Mouse (Mus musculus): ENCODE measurements around the gene Zfp64. TPM values are rescaled to one million over a fixed set of nuclear protein-coding genes. Genes with fewer than 3 reads are reported as not detected.

The Zfp64 gene
- polyA plus RNA-seq (2014; fragmentation: Nextera tagmentation; extraction: Ambion mirVana) = 34.7 and 37.4 TPM in 2 replicates

DNA sequence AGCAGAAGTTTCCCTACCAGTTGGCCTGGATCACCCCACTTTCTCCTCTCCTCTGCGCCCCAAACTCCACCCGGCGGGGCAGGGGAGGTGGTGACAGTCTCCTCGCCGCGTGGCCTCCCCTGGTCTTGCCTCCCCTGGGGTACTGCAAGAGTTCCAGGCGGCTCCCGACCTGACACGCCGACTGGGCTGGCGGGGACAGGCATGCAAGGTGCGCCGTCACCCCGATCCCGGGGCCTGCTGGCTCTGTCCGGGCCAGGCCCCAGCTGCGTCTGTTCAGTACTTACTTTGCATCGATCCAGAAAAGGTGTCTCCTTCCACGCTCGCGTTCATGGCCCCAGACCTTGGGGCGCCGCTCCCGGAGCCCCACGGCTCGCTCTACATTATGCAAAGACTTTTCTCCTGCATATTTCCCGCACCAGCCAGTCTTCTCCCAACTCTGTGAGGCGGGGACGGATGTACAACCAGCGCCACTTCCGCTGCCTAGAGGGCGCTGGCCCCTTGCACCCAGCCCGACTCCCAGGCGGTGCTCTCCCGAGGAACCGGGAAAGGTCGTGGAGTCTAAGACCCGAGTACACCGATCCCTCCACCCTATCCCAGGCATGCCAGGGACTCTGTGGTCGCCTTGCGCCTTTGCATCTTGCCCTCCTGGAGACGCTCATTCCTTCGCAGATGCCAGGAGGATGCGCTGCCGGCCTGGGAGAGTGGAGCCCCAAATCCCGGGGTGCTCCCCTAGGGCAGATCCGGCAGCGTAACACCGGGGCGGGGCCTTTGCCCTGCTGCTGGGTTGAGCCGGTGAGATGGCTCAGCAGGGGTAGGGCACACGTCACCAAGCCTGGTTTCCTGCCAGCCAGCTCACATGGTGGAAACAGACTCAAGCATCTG lies at the start of gene Zfp64:
TSS of gene Zfp64 (minus strand) at position 753 of the 882 bp plus-strand sequence.
- under 1% methylated on average over 52 of the region's 52 CpGs for WGBS
- peak; percentile 87 for DNase-seq (ENCODE audit: low spot score)
- Histone ChIP-seq H3K9ac (ENCODE audit: low read depth, low read length) (peak within 1 kb of the TSS; percentile 94), H3K9me3 (ENCODE audit: control insufficient read depth, low read length) (no peaks in the 10 kb centered on the region), H3K4me2 (replicated peaks; ENCODE audit: low read depth, low read length) (peak within 1 kb of the TSS; percentile 76), H3K4me1 (replicated peaks; ENCODE audit: control insufficient read depth, insufficient read depth, low read length) (no peaks in the 10 kb centered on the region; the same call in 1 of the 2 replicates), H3K27me3 (ENCODE audit: control insufficient read depth, insufficient read depth, low read length) (no peaks in the 10 kb centered on the region), H3K4me3 (ENCODE audit: low read depth, low read length) (peak within 1 kb of the TSS; percentile 73), H3K27ac (ENCODE audit: low read depth, low read length) (peak within 1 kb of the TSS; percentile 25; the same call in 1 of the 2 replicates), H3K36me3 (ENCODE audit: control insufficient read depth, insufficient read depth, low read length) (peaks cover 2% of the 10 kb centered on the region; the same call in 1 of the 2 replicates)
- peak; percentile 90 for ATAC-seq (ENCODE audit: low FRiP score)

GRCm38 (mm10) chr2:168992642-168993420 lies 37.4 kb upstream of the Zfp64 start:
- Histone ChIP-seq H3K4me1 (replicated peaks; ENCODE audit: control insufficient read depth, insufficient read depth, low read length) (no peaks in the 10 kb centered on the region), H3K36me3 (ENCODE audit: control insufficient read depth, insufficient read depth, low read length) (no peaks in the 10 kb centered on the region), H3K9me3 (ENCODE audit: control insufficient read depth, low read length) (no peaks in the 10 kb centered on the region), H3K4me3 (ENCODE audit: low read depth, low read length) (no peak overlapping the region), H3K27me3 (ENCODE audit: control insufficient read depth, insufficient read depth, low read length) (no peaks in the 10 kb centered on the region), H3K27ac (ENCODE audit: low read depth, low read length) (no peak overlapping the region), H3K9ac (ENCODE audit: low read depth, low read length) (no peak overlapping the region), H3K4me2 (replicated peaks; ENCODE audit: low read depth, low read length) (no peak overlapping the region)
- no peak for ATAC-seq (ENCODE audit: low FRiP score)
- WGBS = 72% methylated on average over 22 of the region's 22 CpGs
- DNase-seq (ENCODE audit: low spot score) = peak; percentile 71

- H3K27me3 ChIP-seq (ENCODE audit: control insufficient read depth, insufficient read depth, low read length) = no peaks in the 10 kb centered on the region
- ATAC-seq (ENCODE audit: low FRiP score) = peak; percentile 75; the same call in 1 of the 2 replicates
- no peak overlapping the region for H3K4me3 ChIP-seq (ENCODE audit: low read depth, low read length)
- H3K4me2 ChIP-seq (replicated peaks; ENCODE audit: low read depth, low read length) = no peak overlapping the region
- no peaks in the 10 kb centered on the region for H3K4me1 ChIP-seq (replicated peaks; ENCODE audit: control insufficient read depth, insufficient read depth, low read length)
- no peaks in the 10 kb centered on the region for H3K9me3 ChIP-seq (ENCODE audit: control insufficient read depth, low read length)
- H3K36me3 ChIP-seq (ENCODE audit: control insufficient read depth, insufficient read depth, low read length) = no peaks in the 10 kb centered on the region
- no peak overlapping the region for H3K9ac ChIP-seq (ENCODE audit: low read depth, low read length)
- DNase-seq (ENCODE audit: low spot score) = peak; percentile 53
- H3K27ac ChIP-seq (ENCODE audit: low read depth, low read length) = peak overlapping the region; percentile 6; the same call in 1 of the 2 replicates
- 48% methylated on average over 4 of the region's 4 CpGs for WGBS
Measured at GRCm38 (mm10) chr2:168990957-168991356, 35.6 kb upstream of the Zfp64 start.

DNA sequence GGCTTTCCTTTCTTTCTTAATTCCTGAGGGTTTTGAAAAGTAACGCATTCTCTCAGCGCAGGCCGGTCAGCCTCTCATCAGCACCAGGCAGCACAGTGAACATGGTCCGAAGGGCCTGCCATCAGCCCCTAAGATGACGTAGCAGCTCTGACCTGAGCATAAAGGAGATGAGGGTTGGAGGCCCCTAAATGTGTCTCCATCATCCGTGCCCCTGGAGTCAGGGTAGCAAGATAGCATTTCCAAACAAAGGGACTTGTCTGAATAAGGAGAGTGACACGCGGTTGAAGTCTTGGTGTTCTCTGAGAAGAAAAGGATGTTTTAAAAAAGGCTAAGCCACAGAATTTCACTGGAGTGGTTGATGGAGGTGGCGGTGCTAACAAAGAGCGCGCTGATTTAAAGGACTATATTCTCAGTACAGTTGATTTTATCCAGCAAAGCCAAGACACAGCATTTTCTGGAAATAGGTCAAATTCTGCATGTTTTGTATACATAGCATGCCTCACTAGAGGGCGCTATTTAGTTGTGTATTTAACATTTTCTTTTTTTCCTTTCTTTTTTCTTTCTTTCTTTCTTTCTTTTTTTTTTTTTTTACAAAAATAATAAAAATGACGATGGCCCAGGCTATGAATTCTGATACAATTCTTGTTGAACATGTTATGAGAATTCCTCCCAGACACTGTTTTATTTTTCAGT lies 34.8 kb upstream of the Zfp64 start:
- DNase-seq (ENCODE audit: low spot score) = peak; percentile 74

GRCm38 (mm10) chr2:168988056-168988455 lies 32.7 kb upstream of the Zfp64 start:
- H3K9ac ChIP-seq (ENCODE audit: low read depth, low read length) = no peak overlapping the region
- H3K4me2 ChIP-seq (replicated peaks; ENCODE audit: low read depth, low read length) = no peak overlapping the region
- no peak for ATAC-seq (ENCODE audit: low FRiP score)
- H3K4me1 ChIP-seq (replicated peaks; ENCODE audit: control insufficient read depth, insufficient read depth, low read length) = no peaks in the 10 kb centered on the region
- H3K27me3 ChIP-seq (ENCODE audit: control insufficient read depth, insufficient read depth, low read length) = no peaks in the 10 kb centered on the region
- 100% methylated on average over 1 of the region's 1 CpGs for WGBS
- no peak overlapping the region for H3K27ac ChIP-seq (ENCODE audit: low read depth, low read length)
- DNase-seq (ENCODE audit: low spot score) = no peak
- no peaks in the 10 kb centered on the region for H3K9me3 ChIP-seq (ENCODE audit: control insufficient read depth, low read length)
- no peaks in the 10 kb centered on the region for H3K36me3 ChIP-seq (ENCODE audit: control insufficient read depth, insufficient read depth, low read length)
- no peak overlapping the region for H3K4me3 ChIP-seq (ENCODE audit: low read depth, low read length)

More for the DNA sequence above, 34.8 kb upstream of the Zfp64 start:
- no peaks in the 10 kb centered on the region for H3K9me3 ChIP-seq (ENCODE audit: control insufficient read depth, low read length)
- no peak overlapping the region for H3K4me2 ChIP-seq (replicated peaks; ENCODE audit: low read depth, low read length)
- 57% methylated on average over 13 of the region's 13 CpGs for WGBS
- H3K4me3 ChIP-seq (ENCODE audit: low read depth, low read length) = no peak overlapping the region
- H3K9ac ChIP-seq (ENCODE audit: low read depth, low read length) = no peak overlapping the region
- no peaks in the 10 kb centered on the region for H3K4me1 ChIP-seq (replicated peaks; ENCODE audit: control insufficient read depth, insufficient read depth, low read length)
- no peak for ATAC-seq (ENCODE audit: low FRiP score)
- H3K27ac ChIP-seq (ENCODE audit: low read depth, low read length) = no peak overlapping the region
- no peaks in the 10 kb centered on the region for H3K27me3 ChIP-seq (ENCODE audit: control insufficient read depth, insufficient read depth, low read length)
- H3K36me3 ChIP-seq (ENCODE audit: control insufficient read depth, insufficient read depth, low read length) = no peaks in the 10 kb centered on the region

GRCm38 (mm10) chr2:168987421-168987820 lies 32.0 kb upstream of the Zfp64 start:
- H3K27ac ChIP-seq (ENCODE audit: low read depth, low read length) = no peak overlapping the region
- no peak overlapping the region for H3K4me2 ChIP-seq (replicated peaks; ENCODE audit: low read depth, low read length)
- DNase-seq (ENCODE audit: low spot score) (no peak), ATAC-seq (ENCODE audit: low FRiP score) (no peak)
- no peaks in the 10 kb centered on the region for H3K4me1 ChIP-seq (replicated peaks; ENCODE audit: control insufficient read depth, insufficient read depth, low read length)
- H3K9ac ChIP-seq (ENCODE audit: low read depth, low read length) = no peak overlapping the region
- H3K27me3 ChIP-seq (ENCODE audit: control insufficient read depth, insufficient read depth, low read length) = no peaks in the 10 kb centered on the region
- H3K36me3 ChIP-seq (ENCODE audit: control insufficient read depth, insufficient read depth, low read length) = no peaks in the 10 kb centered on the region
- no peaks in the 10 kb centered on the region for H3K9me3 ChIP-seq (ENCODE audit: control insufficient read depth, low read length)
- WGBS = 81% methylated on average over 13 of the region's 13 CpGs
- H3K4me3 ChIP-seq (ENCODE audit: low read depth, low read length) = no peak overlapping the region

DNA sequence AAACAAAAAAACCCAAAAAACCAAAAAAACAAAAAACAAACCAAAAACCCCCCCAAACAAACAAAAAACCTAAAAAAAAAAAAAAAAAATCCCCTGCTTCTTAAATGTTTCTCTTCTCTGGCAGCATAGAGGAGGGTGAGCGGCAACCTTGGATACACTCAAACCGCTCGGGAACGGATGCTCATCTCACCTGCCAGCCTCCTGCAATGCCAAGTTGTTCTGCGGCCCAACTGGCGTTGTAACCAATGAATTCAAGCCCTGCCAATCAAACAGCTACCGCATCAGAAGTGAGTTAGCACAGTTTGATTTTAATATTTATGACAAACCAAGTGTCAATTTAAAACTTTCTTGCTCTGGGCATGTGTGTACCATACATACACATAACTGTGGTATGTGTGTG lies 26.6 kb upstream of the Zfp64 start:
- H3K4me3 ChIP-seq (ENCODE audit: low read depth, low read length) = no peak overlapping the region
- H3K9me3 ChIP-seq (ENCODE audit: control insufficient read depth, low read length) = no peaks in the 10 kb centered on the region
- no peaks in the 10 kb centered on the region for H3K27me3 ChIP-seq (ENCODE audit: control insufficient read depth, insufficient read depth, low read length)
- no peak for ATAC-seq (ENCODE audit: low FRiP score)
- H3K9ac ChIP-seq (ENCODE audit: low read depth, low read length) = no peak overlapping the region
- H3K27ac ChIP-seq (ENCODE audit: low read depth, low read length) = no peak overlapping the region
- no peaks in the 10 kb centered on the region for H3K36me3 ChIP-seq (ENCODE audit: control insufficient read depth, insufficient read depth, low read length)
- H3K4me1 ChIP-seq (replicated peaks; ENCODE audit: control insufficient read depth, insufficient read depth, low read length) = no peaks in the 10 kb centered on the region
- no peak overlapping the region for H3K4me2 ChIP-seq (replicated peaks; ENCODE audit: low read depth, low read length)
- no peak for DNase-seq (ENCODE audit: low spot score)
- WGBS = 96% methylated on average over 7 of the region's 7 CpGs

DNA sequence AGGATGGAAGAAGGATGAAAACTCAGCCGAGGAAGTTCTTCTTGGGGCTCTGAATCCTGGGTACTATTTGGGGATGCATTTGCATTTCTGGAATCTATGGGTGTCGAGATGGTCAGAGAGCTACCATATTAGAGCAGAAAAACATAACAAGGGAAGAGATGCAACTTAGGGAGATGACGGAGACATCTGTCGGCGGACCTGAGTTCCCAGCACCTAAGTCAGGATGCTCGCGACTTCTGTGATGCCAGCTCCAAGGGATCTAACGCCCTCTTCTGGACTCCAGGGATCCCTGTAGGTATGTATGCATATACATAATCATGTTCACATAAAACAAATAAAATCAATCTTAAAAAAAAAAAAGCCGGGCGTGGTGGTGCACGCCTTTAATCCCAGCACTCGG lies 26.1 kb upstream of the Zfp64 start:
- no peak for DNase-seq (ENCODE audit: low spot score)

More for the DNA sequence above, 26.1 kb upstream of the Zfp64 start:
- H3K9ac ChIP-seq (ENCODE audit: low read depth, low read length) = no peak overlapping the region
- H3K4me1 ChIP-seq (replicated peaks; ENCODE audit: control insufficient read depth, insufficient read depth, low read length) = no peaks in the 10 kb centered on the region
- H3K27ac ChIP-seq (ENCODE audit: low read depth, low read length) = no peak overlapping the region
- no peak for ATAC-seq (ENCODE audit: low FRiP score)
- H3K27me3 ChIP-seq (ENCODE audit: control insufficient read depth, insufficient read depth, low read length) = no peaks in the 10 kb centered on the region
- no peak overlapping the region for H3K4me3 ChIP-seq (ENCODE audit: low read depth, low read length)
- H3K4me2 ChIP-seq (replicated peaks; ENCODE audit: low read depth, low read length) = no peak overlapping the region; the same call in 1 of the 2 replicates
- 70% methylated on average over 12 of the region's 12 CpGs for WGBS
- H3K36me3 ChIP-seq (ENCODE audit: control insufficient read depth, insufficient read depth, low read length) = no peaks in the 10 kb centered on the region
- H3K9me3 ChIP-seq (ENCODE audit: control insufficient read depth, low read length) = no peaks in the 10 kb centered on the region
